Mouse (Mus musculus) hindbrain, embryonic 15.5 days (tissue): ENCODE data around the gene Ascl3. TPM values are rescaled to one million over a fixed set of nuclear protein-coding genes. Genes with fewer than 3 reads are reported as not detected.

Experiments
- ATAC-seq: fragments of 200-750 bp; cut with Nextera tagmentation; 2 replicates; pipeline ENCODE4 v1.8.0; 2017; ENCODE audit warnings: low read depth, moderate number of reproducible peaks, moderate TSS enrichment; ENCODE audit not compliant: low FRiP score
- H3K27ac ChIP-seq: fragments of 300-500 bp; sonication (generic); replicated peaks from 2 replicates; pipeline ENCODE4 v1.5.1; 2015; ENCODE audit warnings: mild to moderate bottlenecking, inconsistent platforms
- H3K27me3 ChIP-seq: fragments of 300-500 bp; sonication (generic); 2 replicates; pipeline ENCODE4 v1.6.1; 2015; ENCODE audit warnings: control low read depth, inconsistent platforms
- H3K36me3 ChIP-seq: fragments of 300-500 bp; sonication (generic); 2 replicates; pipeline ENCODE4 v1.6.1; 2015; ENCODE audit warnings: control low read depth, inconsistent platforms
- H3K4me1 ChIP-seq: fragments of 300-500 bp; sonication (generic); replicated peaks from 2 replicates; pipeline ENCODE4 v1.6.1; 2015; ENCODE audit warnings: control low read depth, inconsistent platforms
- H3K4me2 ChIP-seq: fragments of 300-500 bp; sonication (generic); 2 replicates; pipeline ENCODE4 v1.6.1; 2015; ENCODE audit warnings: moderate library complexity, mild to moderate bottlenecking, inconsistent platforms
- H3K4me3 ChIP-seq: fragments of 300-500 bp; sonication (generic); 2 replicates; pipeline ENCODE4 v1.5.1; 2015; ENCODE audit warnings: mild to moderate bottlenecking, inconsistent platforms
- H3K9ac ChIP-seq: fragments of 300-500 bp; sonication (generic); 2 replicates; pipeline ENCODE4 v1.6.1; 2015; ENCODE audit warnings: inconsistent platforms
- H3K9me3 ChIP-seq: fragments of 300-500 bp; sonication (generic); 2 replicates; pipeline ENCODE4 v1.6.1; 2016; ENCODE audit warnings: control low read depth, inconsistent platforms
- WGBS: fragments of 180-500 bp; shearing (Covaris S2); methylation state at CpG from one replicate; pipeline ENCODE4 v1.1.7; 2015; 5-methylcytosine and 5-hydroxymethylcytosine counted together
- polyA plus RNA-seq: library from polyadenylated mRNA; unstranded; fragments of >200 nt; fragmentation: Nextera tagmentation; extraction: Ambion mirVana; gene quantifications from 2 replicates; pipeline ENCODE4 v1.2.1, GENCODE M21; 2015

Ascl3 gene
- polyA plus RNA-seq, 1 experiment from 2014 or later, result not detected

DNA sequence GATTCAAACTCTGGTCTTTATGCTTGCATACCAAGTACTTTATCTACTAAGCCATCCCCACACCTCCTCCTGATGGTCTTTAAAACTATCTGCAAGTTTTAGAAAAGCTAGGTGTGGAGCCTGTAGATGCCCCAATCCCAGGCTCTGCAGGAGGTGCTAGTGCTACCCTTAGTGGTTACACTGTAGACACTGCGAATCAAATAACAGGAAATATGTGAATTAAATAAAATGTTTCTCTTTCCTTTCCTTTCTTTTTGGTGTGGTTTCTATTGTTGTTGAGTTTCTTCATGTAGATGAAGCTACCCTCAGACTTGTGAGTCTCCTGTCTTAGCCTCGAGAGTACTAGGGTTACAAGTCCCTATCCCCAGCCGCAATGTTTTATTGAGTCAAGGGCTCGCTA lies 10.2 kb upstream of the Ascl3 start:
- peaks cover 84% of the 10 kb centered on the region for H3K36me3 ChIP-seq
- H3K9ac ChIP-seq, result no peak overlapping the region
- H3K4me3 ChIP-seq, result no peak overlapping the region
- no peak overlapping the region for H3K27ac ChIP-seq
- no peaks in the 10 kb centered on the region for H3K4me1 ChIP-seq
- no peak for ATAC-seq
- 91% methylated on average over 4 of the region's 4 CpGs for WGBS
- no peaks in the 10 kb centered on the region for H3K9me3 ChIP-seq
- H3K4me2 ChIP-seq, result no peak overlapping the region
- no peaks in the 10 kb centered on the region for H3K27me3 ChIP-seq

DNA sequence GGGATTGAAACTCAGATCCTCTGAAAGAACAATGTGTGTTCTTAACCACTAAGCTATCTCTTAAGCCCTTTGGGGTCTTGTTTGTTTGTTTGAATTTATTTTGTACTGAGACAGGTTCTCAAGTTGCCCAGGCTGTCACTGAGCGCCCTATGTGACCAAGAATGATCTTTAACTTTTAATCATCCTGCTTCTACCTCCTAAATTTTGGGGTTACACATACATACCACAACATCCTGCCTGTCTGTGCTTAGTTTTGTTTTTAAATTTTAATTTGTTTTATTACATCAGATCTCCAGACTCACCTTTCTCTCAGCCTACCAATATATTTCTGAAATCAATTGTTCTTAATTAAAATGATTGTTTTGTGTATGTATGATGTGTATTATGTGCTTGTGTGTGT lies 9.5 kb upstream of the Ascl3 start:
- no peak overlapping the region for H3K9ac ChIP-seq
- ATAC-seq, result no peak
- WGBS, result 93% methylated on average over 1 of the region's 1 CpGs
- H3K36me3 ChIP-seq, result peaks cover 84% of the 10 kb centered on the region
- no peak overlapping the region for H3K27ac ChIP-seq
- H3K4me3 ChIP-seq, result no peak overlapping the region
- no peaks in the 10 kb centered on the region for H3K4me1 ChIP-seq
- no peaks in the 10 kb centered on the region for H3K9me3 ChIP-seq
- H3K4me2 ChIP-seq, result no peak overlapping the region
- H3K27me3 ChIP-seq, result no peaks in the 10 kb centered on the region

DNA sequence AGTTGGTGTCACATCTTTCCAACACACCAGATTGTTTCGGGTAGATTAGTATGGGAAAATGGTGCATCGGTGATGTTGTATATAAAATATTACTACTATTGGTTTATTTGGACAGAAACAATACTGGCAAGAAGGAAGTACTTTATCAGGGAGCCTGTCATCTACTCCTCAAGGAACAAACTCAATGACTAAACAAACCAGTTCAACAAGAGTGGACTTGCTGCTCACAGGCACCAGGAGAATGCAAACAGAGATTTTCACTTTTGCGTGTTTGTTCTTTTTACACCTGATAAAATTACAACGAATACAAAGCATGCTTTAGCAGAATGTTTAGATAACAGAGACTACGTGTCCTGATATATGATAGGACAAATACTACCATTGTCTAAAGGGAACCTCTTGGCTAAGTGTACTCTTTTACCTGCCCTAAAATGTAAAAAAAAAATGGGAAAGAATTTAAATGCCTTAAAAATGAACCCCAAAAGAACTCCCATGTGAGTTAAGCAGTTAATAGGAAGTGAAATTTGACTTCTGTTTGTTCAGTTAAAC lies 8.4 kb upstream of the Ascl3 start:
- Histone ChIP-seq H3K9ac (no peak overlapping the region), H3K9me3 (no peaks in the 10 kb centered on the region), H3K27ac (no peak overlapping the region), H3K36me3 (peaks cover 83% of the 10 kb centered on the region), H3K27me3 (no peaks in the 10 kb centered on the region), H3K4me1 (no peaks in the 10 kb centered on the region), H3K4me2 (no peak overlapping the region), H3K4me3 (no peak overlapping the region)
- no peak for ATAC-seq
- 93% methylated on average over 5 of the region's 5 CpGs for WGBS

DNA sequence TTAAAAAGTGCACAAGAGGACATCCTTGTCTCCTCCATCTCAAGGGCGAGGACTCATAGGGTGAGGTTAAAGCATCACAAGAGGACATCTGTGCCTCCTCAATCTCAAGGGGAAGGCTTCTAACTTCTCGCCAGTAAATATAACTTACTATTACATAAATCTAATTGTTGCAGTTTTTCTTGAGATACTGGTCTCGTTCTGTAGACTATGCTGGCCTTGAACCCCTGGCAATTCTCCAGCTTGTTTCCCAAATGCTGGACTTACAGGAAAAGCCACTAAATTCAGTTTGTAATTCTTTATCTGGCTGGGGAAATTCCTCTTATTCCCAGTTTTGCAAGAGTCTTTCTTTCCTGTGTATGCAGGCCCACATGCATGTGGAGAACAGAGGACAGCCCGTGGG lies 3.3 kb upstream of the Ascl3 start:
- no peak for ATAC-seq
- 93% methylated on average over 4 of the region's 4 CpGs for WGBS
- peaks cover 46% of the 10 kb centered on the region for H3K36me3 ChIP-seq
- H3K4me1 ChIP-seq, result no peaks in the 10 kb centered on the region
- no peak overlapping the region for H3K4me3 ChIP-seq
- H3K9me3 ChIP-seq, result no peaks in the 10 kb centered on the region
- H3K9ac ChIP-seq, result no peak overlapping the region
- no peak overlapping the region for H3K27ac ChIP-seq
- H3K4me2 ChIP-seq, result no peak overlapping the region
- H3K27me3 ChIP-seq, result no peaks in the 10 kb centered on the region

DNA sequence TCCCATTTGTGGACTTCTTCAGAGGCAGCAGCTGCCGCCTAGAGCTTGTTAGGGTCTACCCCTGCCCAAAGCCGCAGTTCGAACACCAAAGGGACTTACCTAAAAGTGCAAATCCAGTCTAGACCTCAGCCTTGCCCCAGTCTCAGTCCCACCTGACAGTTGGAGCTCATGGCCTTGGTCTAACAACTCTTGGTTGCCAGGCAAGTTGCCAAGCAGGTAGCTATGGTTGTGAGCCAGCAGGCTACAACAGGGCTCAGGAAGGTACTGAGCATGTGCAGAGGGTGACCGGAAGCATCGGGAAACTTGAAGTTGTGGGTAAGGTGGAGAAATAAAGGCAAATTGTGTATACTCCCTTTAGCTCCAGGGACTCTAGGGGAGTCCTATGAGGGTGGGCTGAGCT lies 7.8 kb downstream of the Ascl3 start, which contains the start of gene BC051019:
Gene BC051019 (minus strand): TSS at position 154 of the 400 bp plus-strand sequence.
- no peaks in the 10 kb centered on the region for H3K4me1 ChIP-seq
- H3K36me3 ChIP-seq, result no peaks in the 10 kb centered on the region
- H3K4me2 ChIP-seq, result no peak within 1 kb of the TSS
- no peak for ATAC-seq
- WGBS, result 95% methylated on average over 5 of the region's 5 CpGs
- no peaks in the 10 kb centered on the region for H3K9me3 ChIP-seq
- H3K27me3 ChIP-seq, result no peaks in the 10 kb centered on the region
- no peak within 1 kb of the TSS for H3K9ac ChIP-seq
- H3K27ac ChIP-seq, result no peak within 1 kb of the TSS
- no peak within 1 kb of the TSS for H3K4me3 ChIP-seq

DNA sequence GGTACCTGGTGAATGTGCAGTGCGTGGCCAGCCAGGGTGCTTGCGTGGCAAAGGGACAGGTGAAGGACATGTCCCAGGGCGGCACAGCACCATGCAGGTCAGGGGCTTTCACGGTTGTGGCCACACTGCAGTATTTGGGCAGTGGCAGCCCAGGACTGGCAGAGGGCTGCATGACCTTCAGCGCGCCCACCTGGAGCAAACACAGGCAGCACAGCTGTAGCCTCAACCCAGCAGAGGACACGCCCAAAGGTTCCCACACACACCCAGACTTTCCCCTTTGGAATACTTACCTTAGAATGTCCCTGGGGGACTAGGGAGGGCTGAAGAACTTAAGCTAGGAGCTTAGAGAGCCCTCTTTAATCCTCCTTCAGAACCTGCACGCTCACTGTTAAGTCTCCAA lies 8.4 kb downstream of the Ascl3 start:
- Histone ChIP-seq H3K9me3 (no peaks in the 10 kb centered on the region), H3K4me3 (no peak overlapping the region), H3K9ac (no peak overlapping the region), H3K4me2 (no peak overlapping the region), H3K4me1 (no peaks in the 10 kb centered on the region), H3K36me3 (no peaks in the 10 kb centered on the region), H3K27me3 (no peaks in the 10 kb centered on the region), H3K27ac (no peak overlapping the region)
- 96% methylated on average over 8 of the region's 8 CpGs for WGBS
- ATAC-seq, result no peak

DNA sequence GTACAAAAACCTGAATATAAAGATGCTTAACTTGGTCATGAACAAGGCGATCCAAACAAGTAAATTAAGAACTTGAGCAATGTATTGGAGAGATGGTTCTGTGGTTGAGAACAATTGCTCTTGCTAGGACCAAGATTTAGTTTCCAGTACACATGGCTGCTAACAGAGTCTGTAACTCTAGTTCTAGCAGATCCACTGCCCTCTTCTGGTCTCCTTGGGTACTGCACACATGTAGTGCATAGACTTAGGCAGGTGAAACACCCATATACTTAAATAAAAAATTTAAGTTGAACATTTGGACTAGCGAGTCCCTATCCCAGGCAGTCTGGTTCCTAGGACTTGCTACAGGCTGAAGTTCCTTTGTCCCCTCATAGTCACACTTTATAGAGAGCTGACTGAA lies 8.9 kb downstream of the Ascl3 start:
- Histone ChIP-seq H3K36me3 (no peaks in the 10 kb centered on the region), H3K27me3 (no peaks in the 10 kb centered on the region), H3K4me1 (no peaks in the 10 kb centered on the region), H3K4me3 (no peak overlapping the region), H3K9me3 (no peaks in the 10 kb centered on the region), H3K4me2 (no peak overlapping the region), H3K27ac (no peak overlapping the region), H3K9ac (no peak overlapping the region)
- no peak for ATAC-seq
- WGBS, result 99% methylated on average over 2 of the region's 2 CpGs

DNA sequence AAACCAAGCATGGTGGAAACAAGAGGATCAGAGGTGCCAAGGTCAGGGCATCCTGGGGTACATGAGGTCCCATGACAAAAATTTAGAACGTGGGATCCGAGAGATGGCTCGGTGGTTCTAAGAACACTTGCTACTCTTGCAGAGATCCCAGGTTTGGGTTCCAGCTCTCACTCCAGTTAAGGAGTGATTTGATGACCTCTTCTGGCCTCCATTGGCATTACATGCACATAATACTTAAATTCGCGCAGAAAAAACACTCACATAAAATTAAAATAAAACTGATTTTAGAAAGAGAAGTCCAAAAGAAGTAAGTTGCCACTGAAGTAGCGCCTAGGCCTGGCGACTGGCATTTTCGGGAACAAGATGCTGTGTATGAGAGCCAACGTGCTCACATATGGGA lies 12.2 kb downstream of the Ascl3 start:
- no peak overlapping the region for H3K27ac ChIP-seq
- H3K9ac ChIP-seq, result no peak overlapping the region
- no peak overlapping the region for H3K4me2 ChIP-seq
- H3K9me3 ChIP-seq, result no peaks in the 10 kb centered on the region
- 66% methylated on average over 9 of the region's 9 CpGs for WGBS
- ATAC-seq, result no peak
- no peaks in the 10 kb centered on the region for H3K4me1 ChIP-seq
- no peaks in the 10 kb centered on the region for H3K27me3 ChIP-seq
- H3K4me3 ChIP-seq, result no peak overlapping the region
- no peaks in the 10 kb centered on the region for H3K36me3 ChIP-seq

DNA sequence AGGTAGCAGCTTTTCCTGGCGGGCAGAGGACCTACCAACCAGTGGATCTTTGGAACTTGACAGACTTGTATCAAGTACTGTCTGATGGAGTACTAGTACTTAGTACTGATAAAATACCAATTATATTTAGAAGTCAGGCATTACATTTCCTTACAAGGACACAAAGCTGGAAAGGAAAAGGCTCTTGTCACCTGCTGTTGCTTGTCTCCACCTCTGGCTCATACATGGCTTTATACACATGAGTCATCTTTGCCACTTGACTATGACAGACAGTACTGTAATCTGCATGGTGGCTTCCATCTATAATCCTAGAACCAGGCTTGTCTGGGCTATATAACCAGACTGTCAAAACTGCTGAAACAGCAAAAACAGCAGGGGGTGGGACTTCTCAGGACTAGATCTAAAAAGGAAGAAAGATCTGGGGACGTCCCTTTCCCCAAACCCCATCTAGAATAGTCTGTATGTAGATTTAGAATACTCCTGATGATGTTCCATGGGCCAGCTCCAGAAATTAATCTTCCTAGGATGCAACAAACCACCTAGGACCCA lies 18.0 kb downstream of the Ascl3 start:
- Histone ChIP-seq H3K4me3 (no peak overlapping the region), H3K4me1 (no peaks in the 10 kb centered on the region), H3K9ac (no peak overlapping the region), H3K36me3 (no peaks in the 10 kb centered on the region), H3K27me3 (no peaks in the 10 kb centered on the region), H3K4me2 (no peak overlapping the region), H3K27ac (no peak overlapping the region), H3K9me3 (no peaks in the 10 kb centered on the region)
- 90% methylated on average over 2 of the region's 2 CpGs for WGBS
- no peak for ATAC-seq

DNA sequence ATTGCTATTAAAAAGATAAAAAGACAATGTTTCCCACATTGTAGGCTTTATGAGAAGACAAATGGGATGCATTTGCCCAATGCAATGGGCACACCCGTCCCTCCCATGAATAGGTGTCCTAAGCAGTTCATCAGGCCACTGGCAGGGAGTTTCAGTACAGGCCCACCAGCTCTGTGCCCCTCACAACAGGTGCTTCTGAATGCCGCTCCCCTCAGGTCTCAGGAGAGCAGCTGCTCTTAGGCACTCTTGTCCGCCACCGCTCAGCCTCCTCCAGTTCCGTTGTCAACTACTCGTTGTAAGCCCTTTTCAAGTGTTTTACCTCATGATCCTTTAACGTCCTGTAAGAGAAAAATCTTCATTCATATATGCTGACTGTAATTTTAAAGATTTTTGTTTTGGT lies 19.3 kb downstream of the Ascl3 start:
- Histone ChIP-seq H3K9ac (no peak overlapping the region), H3K36me3 (no peaks in the 10 kb centered on the region), H3K4me3 (no peak overlapping the region), H3K9me3 (no peaks in the 10 kb centered on the region), H3K4me1 (peaks cover 2% of the 10 kb centered on the region; the same call in 1 of the 2 replicates), H3K4me2 (no peak overlapping the region), H3K27me3 (no peaks in the 10 kb centered on the region), H3K27ac (no peak overlapping the region)
- WGBS, result 93% methylated on average over 7 of the region's 7 CpGs
- ATAC-seq, result no peak

DNA sequence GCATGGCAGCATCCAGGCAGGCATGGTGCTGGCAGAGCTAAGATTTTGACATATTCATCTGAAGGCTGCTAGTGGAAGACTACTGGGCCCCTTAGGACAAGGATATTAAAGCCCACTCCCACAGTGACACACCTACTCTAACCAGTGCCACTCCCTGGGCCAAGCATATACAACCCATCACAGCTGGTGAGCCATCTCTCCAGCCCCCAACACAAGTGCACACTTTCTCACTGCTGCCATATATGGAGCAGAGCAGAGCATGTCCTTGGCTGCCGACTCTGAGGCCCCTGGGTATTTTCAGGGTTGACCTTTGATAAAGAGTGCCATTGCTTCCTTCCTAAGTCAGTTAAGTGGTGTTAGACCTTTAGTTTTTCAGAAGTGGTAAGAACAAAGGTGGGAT lies 21.5 kb downstream of the Ascl3 start:
- Histone ChIP-seq H3K27me3 (no peaks in the 10 kb centered on the region), H3K4me3 (no peak overlapping the region), H3K4me2 (no peak overlapping the region), H3K36me3 (no peaks in the 10 kb centered on the region), H3K4me1 (peaks cover 3% of the 10 kb centered on the region; the same call in 1 of the 2 replicates), H3K27ac (no peak overlapping the region), H3K9ac (no peak overlapping the region), H3K9me3 (no peaks in the 10 kb centered on the region)
- 79% methylated on average over 1 of the region's 1 CpGs for WGBS
- no peak for ATAC-seq

DNA sequence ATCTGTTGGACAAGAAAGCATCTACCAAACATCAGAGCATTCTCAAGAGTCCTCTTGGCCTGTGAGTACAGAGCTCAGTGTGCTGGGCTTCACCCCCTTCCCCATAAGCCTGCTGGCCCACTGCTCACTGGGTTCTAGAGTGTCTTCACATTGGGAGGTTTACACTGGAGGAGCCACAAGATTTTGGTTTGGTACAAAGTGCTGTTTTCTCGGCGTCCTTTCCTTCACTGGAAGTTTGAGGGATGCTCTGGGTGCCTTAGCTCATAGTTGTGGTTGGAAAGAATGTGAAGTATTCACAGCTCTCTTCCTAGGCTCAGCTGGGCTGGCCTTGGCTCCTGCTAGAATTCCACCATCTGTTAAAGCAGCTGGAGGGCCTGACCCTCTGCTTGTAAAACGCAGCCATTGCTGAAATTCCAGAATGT lies 22.6 kb downstream of the Ascl3 start:
- Histone ChIP-seq H3K4me2 (no peak overlapping the region), H3K4me3 (no peak overlapping the region), H3K4me1 (peaks cover 8% of the 10 kb centered on the region), H3K9ac (no peak overlapping the region), H3K36me3 (no peaks in the 10 kb centered on the region), H3K27me3 (no peaks in the 10 kb centered on the region), H3K9me3 (no peaks in the 10 kb centered on the region), H3K27ac (no peak overlapping the region)
- no peak for ATAC-seq
- 76% methylated on average over 3 of the region's 3 CpGs for WGBS
